Mouse (Mus musculus) forebrain, embryonic 10.5 days (tissue): Measurements from ENCODE around the gene Synj2. TPM values are rescaled to one million over a fixed set of nuclear protein-coding genes. Genes with fewer than 3 reads are reported as not detected.

ENCODE experiments used
- DNase-seq: peaks from one replicate; pipeline ENCODE4 v3.0.0-alpha.2; 2017; ENCODE audit warnings: low spot score; ENCODE audit errors: extremely low spot score
- H3K27ac ChIP-seq: fragments of 300-500 bp; sonication (generic); 2 replicates; pipeline ENCODE4 v1.5.1; 2016; ENCODE audit warnings: mild to moderate bottlenecking
- H3K27me3 ChIP-seq: fragments of 300-500 bp; sonication (generic); 2 replicates; pipeline ENCODE4 v1.6.1; 2016; ENCODE audit warnings: mild to moderate bottlenecking; ENCODE audit not compliant: poor library complexity, severe bottlenecking
- H3K36me3 ChIP-seq: fragments of 300-500 bp; sonication (generic); replicated peaks from 2 replicates; pipeline ENCODE4 v1.6.1; 2016; ENCODE audit warnings: mild to moderate bottlenecking, moderate library complexity
- H3K4me1 ChIP-seq: fragments of 300-500 bp; sonication (generic); 2 replicates; pipeline ENCODE4 v1.6.1; 2016
- H3K4me3 ChIP-seq: fragments of 300-500 bp; sonication (generic); 2 replicates; pipeline ENCODE4 v1.5.1; 2016; ENCODE audit warnings: mild to moderate bottlenecking, moderate library complexity
- H3K9me3 ChIP-seq: fragments of 300-500 bp; sonication (generic); 2 replicates; pipeline ENCODE4 v1.6.1; 2016; ENCODE audit warnings: mild to moderate bottlenecking, moderate library complexity
- WGBS: fragments of 180-500 bp; shearing (Covaris S2); methylation state at CpG from one replicate; pipeline ENCODE4 v1.1.7; 2016; 5-methylcytosine and 5-hydroxymethylcytosine counted together
- polyA plus RNA-seq: library from polyadenylated mRNA; unstranded; fragments of >200 nt; fragmentation: Nextera tagmentation; extraction: Ambion mirVana; gene quantifications from 2 replicates; pipeline ENCODE4 v1.2.1, GENCODE M21; 2016

The Synj2 gene
- polyA plus RNA-seq, 1 experiment from 2014 or later, result 0.90 TPM

GRCm38 (mm10) chr17:5965084-5965781 is 24.2 kb downstream of the Synj2 start:
- no peak overlapping the region for H3K27ac ChIP-seq

GRCm38 (mm10) chr17:5966706-5967105 is 25.6 kb downstream of the Synj2 start:
- WGBS, result 84% methylated on average over 5 of the region's 5 CpGs
- peaks cover 7% of the 10 kb centered on the region; the same call in 1 of the 2 replicates for H3K9me3 ChIP-seq
- H3K36me3 ChIP-seq, result no peaks in the 10 kb centered on the region
- H3K27ac ChIP-seq, result no peak overlapping the region
- no peak overlapping the region for H3K4me3 ChIP-seq
- H3K27me3 ChIP-seq, result no peaks in the 10 kb centered on the region
- 0 out of 2 replicates have a peak, but pooled peaks cover 6% of the 10 kb centered on the region for H3K4me1 ChIP-seq
- DNase-seq, result no peak

More at GRCm38 (mm10) chr17:5965084-5965781, 24.2 kb downstream of the Synj2 start:
- H3K4me3 ChIP-seq, result no peak overlapping the region
- H3K4me1 ChIP-seq, result 0 out of 2 replicates have a peak, but pooled peaks cover 6% of the 10 kb centered on the region
- H3K9me3 ChIP-seq, result peaks cover 7% of the 10 kb centered on the region; the same call in 1 of the 2 replicates
- DNase-seq, result no peak
- H3K27me3 ChIP-seq, result no peaks in the 10 kb centered on the region
- 68% methylated on average over 9 of the region's 9 CpGs for WGBS
- H3K36me3 ChIP-seq, result no peaks in the 10 kb centered on the region

GRCm38 (mm10) chr17:5968562-5968961 is 27.5 kb downstream of the Synj2 start:
- no peak for DNase-seq
- 63% methylated on average over 6 of the region's 6 CpGs for WGBS
- no peak overlapping the region for H3K27ac ChIP-seq
- 0 out of 2 replicates have a peak, but pooled peaks cover 6% of the 10 kb centered on the region for H3K4me1 ChIP-seq
- no peaks in the 10 kb centered on the region for H3K9me3 ChIP-seq
- no peaks in the 10 kb centered on the region for H3K27me3 ChIP-seq
- no peaks in the 10 kb centered on the region for H3K36me3 ChIP-seq
- no peak overlapping the region for H3K4me3 ChIP-seq

DNA sequence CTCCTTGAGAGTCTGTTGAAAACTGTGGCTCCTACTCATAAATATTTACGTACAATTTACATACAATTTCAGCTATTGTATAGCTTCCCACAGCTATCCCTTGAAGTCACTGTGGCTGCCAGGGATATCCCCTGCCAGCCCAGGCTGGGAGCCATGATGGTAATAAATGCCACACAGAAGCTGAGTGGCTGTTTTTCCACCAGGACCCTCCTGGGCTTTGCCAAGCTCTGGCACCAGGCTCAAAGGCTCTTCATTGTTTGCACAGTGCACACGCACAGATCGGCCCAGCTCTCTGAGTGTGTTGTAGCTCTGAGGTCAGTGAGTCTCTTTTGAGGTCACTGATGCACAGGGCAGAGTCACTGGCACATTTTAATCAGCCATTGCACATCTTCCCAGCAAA is 28.2 kb downstream of the Synj2 start:
- no peak overlapping the region for H3K4me3 ChIP-seq
- DNase-seq, result no peak

GRCm38 (mm10) chr17:5970298-5970821 is 29.3 kb downstream of the Synj2 start:
- Histone ChIP-seq H3K27me3 (no peaks in the 10 kb centered on the region), H3K4me3 (no peak overlapping the region), H3K27ac (no peak overlapping the region), H3K9me3 (no peaks in the 10 kb centered on the region), H3K36me3 (no peaks in the 10 kb centered on the region), H3K4me1 (peaks cover 6% of the 10 kb centered on the region)
- no peak for DNase-seq
- 86% methylated on average over 5 of the region's 5 CpGs for WGBS

More for the DNA sequence above, 28.2 kb downstream of the Synj2 start:
- Histone ChIP-seq H3K36me3 (no peaks in the 10 kb centered on the region), H3K9me3 (no peaks in the 10 kb centered on the region), H3K4me1 (0 out of 2 replicates have a peak, but pooled peaks cover 6% of the 10 kb centered on the region), H3K27ac (no peak overlapping the region), H3K27me3 (no peaks in the 10 kb centered on the region)
- WGBS, result 84% methylated on average over 3 of the region's 3 CpGs

- no peak for DNase-seq
These were observed 32.5 kb downstream of the Synj2 start for GRCm38 (mm10) chr17:5973536-5973935.

DNA sequence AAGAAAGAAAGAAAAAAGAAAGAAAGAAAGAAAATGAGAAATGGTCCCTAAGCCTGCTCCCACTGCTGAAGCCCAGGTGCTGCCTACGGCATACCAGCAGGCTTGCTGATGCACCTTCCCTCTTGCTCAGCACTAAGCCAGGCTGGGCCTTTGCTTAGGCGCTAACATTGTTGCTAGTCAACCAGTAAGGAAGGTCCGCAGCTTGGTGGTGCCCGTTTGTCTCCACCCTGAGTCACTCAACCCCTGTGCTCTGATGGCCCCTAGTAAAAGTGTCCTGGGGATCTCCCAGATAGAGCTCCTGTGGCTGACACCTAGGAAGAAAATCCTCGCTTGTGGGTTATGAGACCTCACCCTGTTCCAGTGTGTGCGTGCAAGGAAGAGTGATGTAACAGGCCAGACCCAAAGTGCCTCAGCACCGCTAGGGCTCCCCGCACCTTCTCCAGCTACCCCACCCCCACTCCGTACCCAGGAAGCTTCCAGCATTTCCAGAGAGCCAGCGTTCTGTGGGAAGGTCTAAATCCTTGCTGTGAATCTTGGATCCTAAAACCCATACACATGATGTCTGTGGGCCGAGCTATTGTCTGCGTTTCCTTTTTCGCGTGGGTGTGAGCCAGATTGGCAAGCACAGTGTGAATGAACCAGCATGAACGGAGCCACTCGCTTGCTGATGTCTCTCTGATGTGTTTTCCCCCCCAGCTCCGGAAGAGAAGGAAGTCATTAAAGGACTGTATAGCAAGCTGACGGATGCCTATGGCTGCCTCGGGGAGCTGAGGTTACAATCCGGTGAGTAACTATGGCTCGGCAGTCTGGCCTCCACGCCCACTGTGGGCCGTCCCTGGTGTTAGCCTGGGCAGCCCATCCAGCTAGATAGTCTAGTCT is 34.3 kb downstream of the Synj2 start:
- no peak overlapping the region for H3K27ac ChIP-seq
- no peaks in the 10 kb centered on the region for H3K36me3 ChIP-seq
- peaks cover 38% of the 10 kb centered on the region for H3K4me1 ChIP-seq
- no peak for DNase-seq
- WGBS, result 62% methylated on average over 23 of the region's 23 CpGs
- H3K9me3 ChIP-seq, result no peaks in the 10 kb centered on the region
- peaks cover 7% of the 10 kb centered on the region; the same call in 1 of the 2 replicates for H3K27me3 ChIP-seq
- H3K4me3 ChIP-seq, result no peak overlapping the region

More at GRCm38 (mm10) chr17:5973536-5973935, 32.5 kb downstream of the Synj2 start:
- H3K9me3 ChIP-seq, result no peaks in the 10 kb centered on the region
- H3K27me3 ChIP-seq, result peaks cover 7% of the 10 kb centered on the region; the same call in 1 of the 2 replicates
- WGBS, result 73% methylated on average over 8 of the region's 8 CpGs
- peaks cover 36% of the 10 kb centered on the region for H3K4me1 ChIP-seq
- H3K4me3 ChIP-seq, result no peak overlapping the region
- no peak overlapping the region for H3K27ac ChIP-seq
- no peaks in the 10 kb centered on the region for H3K36me3 ChIP-seq

DNA sequence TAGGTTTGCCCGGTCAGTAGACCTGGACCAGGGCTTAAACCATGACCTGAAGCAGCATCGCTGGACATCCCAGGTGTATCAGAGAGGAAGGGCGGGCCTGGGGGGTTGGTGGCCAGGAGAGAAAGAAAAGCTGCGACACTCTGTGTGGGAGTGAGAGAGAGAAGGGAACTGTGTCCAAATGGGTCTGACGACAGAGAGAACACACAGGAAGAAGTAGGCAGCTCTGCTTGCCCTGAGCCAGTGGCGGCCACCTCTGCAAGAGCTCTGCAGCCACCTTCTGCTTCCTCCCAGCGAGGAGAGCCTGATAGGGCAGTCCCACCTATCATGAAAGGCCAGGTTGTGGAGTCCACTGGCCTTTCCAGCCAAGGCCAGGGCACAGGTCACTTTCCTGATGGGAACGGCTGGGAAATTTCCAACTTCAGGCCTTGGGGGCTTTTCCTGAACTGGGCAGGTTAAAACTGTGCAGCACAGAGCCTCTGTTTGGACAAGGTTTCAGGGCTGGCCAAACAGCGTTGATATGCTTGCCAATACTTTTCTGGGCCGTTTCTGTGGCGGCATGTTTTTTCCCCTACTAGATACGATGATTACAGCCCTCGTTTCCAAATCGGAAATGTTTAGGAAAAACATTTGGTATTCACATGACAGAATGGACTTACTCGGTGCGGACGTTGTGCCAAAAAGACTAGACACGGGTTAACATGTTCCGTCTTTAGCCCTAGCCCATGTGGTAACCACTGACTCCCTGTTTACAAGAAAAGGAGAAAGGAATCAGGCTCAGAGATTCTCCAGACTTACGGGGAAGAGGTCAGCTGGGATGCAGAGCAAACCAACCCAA is 35.4 kb downstream of the Synj2 start:
- 82% methylated on average over 20 of the region's 20 CpGs for WGBS
- peaks cover 7% of the 10 kb centered on the region; the same call in 1 of the 2 replicates for H3K27me3 ChIP-seq
- H3K27ac ChIP-seq, result peak overlapping the region; percentile 48; the same call in 1 of the 2 replicates
- H3K4me3 ChIP-seq, result no peak overlapping the region
- H3K4me1 ChIP-seq, result peaks cover 38% of the 10 kb centered on the region
- no peaks in the 10 kb centered on the region for H3K36me3 ChIP-seq
- no peaks in the 10 kb centered on the region for H3K9me3 ChIP-seq
- DNase-seq, result no peak

- peaks cover 7% of the 10 kb centered on the region; the same call in 1 of the 2 replicates for H3K27me3 ChIP-seq
- H3K9me3 ChIP-seq, result no peaks in the 10 kb centered on the region
- H3K4me1 ChIP-seq, result peaks cover 38% of the 10 kb centered on the region
- WGBS, result 59% methylated on average over 16 of the region's 16 CpGs
- no peak overlapping the region for H3K4me3 ChIP-seq
- no peak for DNase-seq
- H3K36me3 ChIP-seq, result no peaks in the 10 kb centered on the region
- H3K27ac ChIP-seq, result peak overlapping the region; percentile 56; the same call in 1 of the 2 replicates
These were observed 36.2 kb downstream of the Synj2 start for GRCm38 (mm10) chr17:5977056-5977920.

DNA sequence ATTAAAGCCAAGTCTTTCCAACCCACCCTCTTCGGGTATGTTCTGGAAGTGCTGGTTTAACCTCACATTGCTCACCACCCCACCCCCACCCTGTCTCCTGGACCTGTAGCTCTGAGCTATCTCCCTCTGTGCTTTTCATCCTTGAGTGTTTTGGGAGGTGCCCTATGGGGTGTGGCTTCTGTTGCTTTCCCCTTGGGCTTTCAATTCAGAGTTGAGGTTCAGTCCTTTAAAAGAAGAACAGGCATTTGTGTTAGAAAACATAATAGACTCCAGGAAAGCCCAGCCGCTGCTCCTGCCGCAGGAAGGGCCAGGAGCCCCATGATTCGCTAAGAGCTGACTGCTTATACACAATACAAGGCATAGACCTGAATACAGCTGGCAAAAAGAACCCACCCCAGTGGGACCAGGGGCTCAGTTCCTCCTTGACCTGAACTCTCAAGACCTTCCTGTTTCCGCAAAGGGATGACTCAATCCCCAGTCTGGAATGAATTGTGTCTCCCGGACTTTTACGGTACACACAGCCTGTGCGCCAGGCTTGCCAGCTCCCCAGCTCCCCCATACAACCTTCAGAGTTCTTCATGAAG is 36.9 kb downstream of the Synj2 start:
- peaks cover 41% of the 10 kb centered on the region for H3K4me1 ChIP-seq
- no peaks in the 10 kb centered on the region for H3K9me3 ChIP-seq
- H3K27ac ChIP-seq, result peak overlapping the region; percentile 56; the same call in 1 of the 2 replicates
- H3K36me3 ChIP-seq, result no peaks in the 10 kb centered on the region
- H3K27me3 ChIP-seq, result peaks cover 7% of the 10 kb centered on the region; the same call in 1 of the 2 replicates
- DNase-seq, result no peak
- no peak overlapping the region for H3K4me3 ChIP-seq
- 71% methylated on average over 8 of the region's 8 CpGs for WGBS
